Mouse (Mus musculus): ENCODE data around the gene Tmc8.
A peak's percentile ranks its signal among the peaks of the same experiment; 100 is the strongest.
"Not testable (repeated sequence)": the region's sequence is repeated elsewhere in the genome, so short reads cannot be mapped to it uniquely, and the experiment has no call there.

Gene Tmc8

DNA sequence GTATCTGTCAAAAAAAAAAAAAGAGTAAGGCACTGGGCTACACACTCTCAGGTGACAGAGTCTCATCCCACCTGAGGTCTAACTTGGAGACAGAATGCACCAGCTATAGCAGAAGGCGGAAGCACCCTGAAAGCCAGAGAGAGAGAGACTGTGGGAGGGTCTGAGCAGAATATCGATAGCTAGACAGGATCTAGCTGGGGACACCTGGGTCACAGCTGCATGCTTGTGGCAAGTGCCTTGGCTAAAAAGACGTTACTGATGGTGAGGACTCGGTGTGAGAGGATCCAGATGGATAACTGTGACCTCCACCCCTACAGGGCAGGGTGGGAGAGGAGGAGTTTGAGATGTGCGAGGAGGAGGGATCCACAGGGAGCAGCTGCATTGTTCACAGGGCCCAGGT is 15.1 kb downstream of the Tmc8 start:
- no peak for DNase-seq (ENCODE audit: low spot score)

DNA sequence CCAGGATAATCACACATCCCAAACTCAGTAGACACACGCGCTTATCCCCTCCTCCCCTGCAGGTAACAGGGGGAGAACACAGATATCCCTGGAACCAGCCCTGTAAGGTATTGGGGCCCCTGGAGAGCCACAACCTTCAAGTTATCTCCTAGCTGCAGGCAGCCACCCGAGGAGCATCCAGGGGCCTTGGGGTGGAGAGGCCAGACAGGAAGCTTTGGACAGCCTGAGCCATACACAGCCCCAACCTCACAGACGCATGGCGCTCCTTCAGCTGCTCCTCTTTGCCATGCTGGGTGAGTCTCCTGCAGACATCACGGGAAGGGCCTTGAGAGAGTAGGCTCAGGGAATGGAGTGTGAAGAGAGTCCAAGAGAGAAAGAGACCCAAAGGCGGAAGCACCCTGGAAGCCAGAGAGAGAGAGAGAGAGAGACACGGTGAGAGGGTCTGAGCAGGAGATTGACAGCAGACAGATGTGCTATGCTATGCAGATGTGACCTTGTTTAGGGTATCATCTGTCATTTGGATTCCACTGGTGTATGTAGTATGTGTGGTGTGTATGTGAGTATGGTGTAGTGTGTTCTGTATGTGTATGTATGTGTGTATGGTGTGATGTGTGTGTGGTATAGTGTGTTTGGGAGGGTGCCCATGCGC is 15.8 kb downstream of the Tmc8 start, which contains the start of gene 6030468B19Rik:
Gene 6030468B19Rik (plus strand): TSS at position 150 of the 649 bp plus-strand sequence.
- no peak for DNase-seq (ENCODE audit: low spot score)

DNA sequence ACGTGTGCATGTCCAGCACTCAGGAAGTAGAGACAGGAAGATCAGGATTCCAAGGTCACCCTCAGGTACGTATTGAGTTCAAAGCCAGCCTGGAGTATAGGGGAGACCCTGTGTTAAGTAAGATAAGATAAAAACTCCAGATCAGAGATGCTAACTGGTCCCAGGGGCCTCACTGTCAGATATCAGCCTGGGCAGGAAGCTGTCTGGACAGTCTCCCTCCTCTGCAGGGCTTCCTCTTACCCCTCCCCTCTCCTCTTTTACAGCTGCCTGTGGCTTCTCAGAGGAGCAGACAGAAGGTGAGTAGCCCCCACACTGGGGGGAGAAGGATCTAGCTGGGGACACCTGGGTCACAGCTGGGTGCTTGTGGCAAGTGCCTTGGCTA is 16.3 kb downstream of the Tmc8 start:
- no peak for DNase-seq (ENCODE audit: low spot score)

DNA sequence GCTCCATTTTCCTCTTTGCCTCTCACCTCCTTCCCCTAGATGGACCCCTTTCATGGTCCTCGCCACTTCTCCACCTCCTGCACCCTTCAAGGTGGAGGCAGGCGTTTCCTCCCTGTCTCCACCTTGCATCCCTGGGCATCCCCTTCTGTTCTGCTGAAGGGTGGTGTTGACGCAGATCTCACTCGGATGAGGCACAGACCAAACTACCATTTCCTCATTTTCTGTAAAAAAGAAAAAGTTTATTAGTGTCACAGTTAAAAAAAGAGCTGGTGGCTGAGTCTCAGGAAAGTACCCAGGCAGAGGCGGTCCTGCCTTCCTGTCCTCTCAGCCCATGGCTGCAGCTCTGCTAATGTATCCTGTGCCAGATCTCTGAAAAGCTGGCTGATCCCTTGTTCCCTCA is 17.3 kb downstream of the Tmc8 start:
- DNase-seq (ENCODE audit: low spot score) = no peak

DNA sequence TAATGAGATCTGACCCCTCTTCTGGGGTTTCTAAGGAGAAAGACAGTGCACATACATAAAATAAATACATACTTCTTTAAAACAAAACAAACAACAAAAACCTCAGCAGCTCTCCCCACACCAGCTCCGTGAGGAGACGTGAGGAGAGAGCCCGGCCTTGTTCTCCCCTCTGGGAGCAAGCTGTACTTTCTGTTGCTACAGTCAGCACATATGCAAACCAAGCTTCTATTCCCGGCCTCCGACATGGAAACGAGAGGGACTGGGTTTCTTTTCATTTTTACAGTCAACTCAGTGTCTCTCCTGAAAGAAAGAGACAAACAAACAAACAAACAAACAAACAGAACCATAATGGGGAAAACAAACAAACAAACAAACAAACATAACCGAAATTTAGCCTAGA is 18.2 kb downstream of the Tmc8 start:
- no peak for DNase-seq (ENCODE audit: low spot score)

DNA sequence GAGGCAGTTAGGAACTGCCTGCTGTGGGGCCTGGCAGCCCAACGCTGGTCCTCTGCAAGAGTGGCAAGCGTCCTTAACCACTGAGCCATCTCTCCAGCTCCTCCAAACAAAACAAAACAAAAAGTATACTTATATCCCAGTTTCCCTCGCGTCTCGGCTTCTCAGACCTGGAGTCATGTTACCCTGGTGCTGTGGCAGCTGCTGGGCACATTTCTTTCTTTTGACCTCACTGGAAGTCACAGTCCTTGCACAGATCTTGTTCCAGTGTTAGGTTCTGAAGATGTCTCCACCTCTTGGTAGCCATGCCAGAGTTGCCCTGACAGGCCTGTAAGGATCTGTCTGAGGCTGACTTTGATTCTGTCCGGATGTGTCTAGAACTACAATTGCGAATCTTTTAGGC is 19.8 kb downstream of the Tmc8 start:
- no peak for DNase-seq (ENCODE audit: low spot score)

DNA sequence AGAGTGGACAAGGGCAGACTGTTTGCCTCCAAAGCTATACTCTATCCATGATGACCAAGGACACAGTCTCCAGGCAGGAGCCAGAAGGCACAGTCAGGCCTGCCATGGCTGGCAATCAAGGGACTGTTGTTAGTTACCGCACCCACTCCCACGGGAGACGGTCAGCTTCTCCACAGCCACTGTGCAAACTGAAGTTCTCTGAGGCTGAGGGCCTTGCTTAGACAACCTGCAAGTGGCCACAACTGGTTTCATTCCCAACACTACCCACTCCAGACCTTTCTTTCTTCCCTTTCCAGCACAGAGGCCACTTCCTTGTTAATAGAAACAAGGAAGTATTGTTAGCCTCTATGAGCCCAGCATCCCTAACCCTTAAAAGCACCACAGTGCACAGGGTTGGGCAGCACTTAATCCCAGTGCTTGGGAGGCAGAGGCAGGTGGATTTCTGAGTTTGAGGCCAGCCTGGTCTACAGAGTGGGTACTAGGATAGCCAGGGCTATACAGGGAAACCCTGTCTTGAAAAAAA is 21.4 kb downstream of the Tmc8 start:
- DNase-seq (ENCODE audit: low spot score) = no peak

DNA sequence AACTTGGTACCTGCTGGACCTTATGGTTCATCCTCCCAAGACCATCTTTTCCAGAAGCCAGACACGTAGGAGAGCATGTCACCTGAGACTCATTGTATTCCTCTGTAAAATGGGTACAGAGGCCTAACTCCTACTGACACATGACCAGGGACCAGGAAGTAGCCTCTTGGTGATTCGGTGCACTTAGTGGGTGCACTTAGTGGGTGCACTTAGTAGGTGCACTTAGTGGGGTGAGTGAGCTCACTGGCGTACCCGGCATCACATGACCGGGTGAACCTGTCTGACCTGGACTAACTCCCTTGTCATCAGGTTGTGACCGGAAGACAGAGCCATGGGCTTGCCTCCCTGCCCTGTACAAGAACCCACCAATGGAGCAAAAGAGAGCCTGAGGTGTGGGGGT is 24.9 kb downstream of the Tmc8 start:
- DNase-seq (ENCODE audit: low spot score) = no peak

DNA sequence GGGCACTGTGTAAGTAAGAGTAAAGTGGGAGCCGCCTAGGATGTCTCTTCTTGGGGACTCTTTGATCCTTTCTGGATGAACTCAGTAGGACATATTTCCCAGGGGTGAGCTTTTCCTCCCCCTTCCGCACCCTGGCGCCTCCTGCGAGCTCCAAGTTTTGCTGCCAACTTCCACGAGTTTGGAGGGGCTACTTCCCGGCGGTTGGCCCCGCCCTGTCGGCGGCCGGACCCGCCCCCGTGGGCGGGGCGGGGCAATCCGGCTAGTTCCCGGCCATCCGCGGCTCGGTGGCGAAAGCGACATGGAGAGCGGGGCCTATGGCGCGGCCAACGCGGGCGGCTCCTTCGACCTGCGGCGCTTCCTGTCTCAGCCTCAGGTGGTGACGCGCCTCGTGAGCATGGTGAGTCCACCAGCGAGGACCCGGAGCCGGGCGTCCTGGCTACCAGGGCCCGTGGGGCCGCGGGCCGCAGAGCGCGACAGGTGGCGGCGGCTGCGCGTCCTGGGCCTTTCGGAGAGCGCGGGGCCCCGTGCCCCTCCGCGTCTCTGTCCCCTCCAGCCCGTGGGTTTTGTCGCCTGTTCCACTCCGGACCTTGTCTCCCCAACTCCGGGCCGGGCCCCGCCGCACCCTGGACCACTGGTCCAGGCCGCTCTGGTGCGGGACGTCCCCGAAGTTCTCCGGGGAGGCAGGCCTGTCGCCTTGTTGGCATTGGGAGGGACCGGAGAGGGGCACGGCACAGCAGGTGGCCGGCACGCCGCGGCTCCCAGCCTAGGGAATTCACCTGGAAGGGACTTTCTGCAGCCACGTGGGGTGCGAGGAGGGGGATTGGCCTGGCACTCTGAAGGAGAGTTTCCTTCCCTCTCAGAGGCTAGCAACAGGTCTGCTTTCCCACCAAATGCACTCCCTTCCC is 27.8 kb downstream of the Tmc8 start, which contains the start of the genes Gm20708 and Syngr2:
Gene Gm20708 (plus strand): TSS at position 262 of the 905 bp plus-strand sequence.
Gene Syngr2 (plus strand): TSS at position 262 of the 905 bp plus-strand sequence.
- DNase-seq (ENCODE audit: low spot score) = peak; percentile 56

DNA sequence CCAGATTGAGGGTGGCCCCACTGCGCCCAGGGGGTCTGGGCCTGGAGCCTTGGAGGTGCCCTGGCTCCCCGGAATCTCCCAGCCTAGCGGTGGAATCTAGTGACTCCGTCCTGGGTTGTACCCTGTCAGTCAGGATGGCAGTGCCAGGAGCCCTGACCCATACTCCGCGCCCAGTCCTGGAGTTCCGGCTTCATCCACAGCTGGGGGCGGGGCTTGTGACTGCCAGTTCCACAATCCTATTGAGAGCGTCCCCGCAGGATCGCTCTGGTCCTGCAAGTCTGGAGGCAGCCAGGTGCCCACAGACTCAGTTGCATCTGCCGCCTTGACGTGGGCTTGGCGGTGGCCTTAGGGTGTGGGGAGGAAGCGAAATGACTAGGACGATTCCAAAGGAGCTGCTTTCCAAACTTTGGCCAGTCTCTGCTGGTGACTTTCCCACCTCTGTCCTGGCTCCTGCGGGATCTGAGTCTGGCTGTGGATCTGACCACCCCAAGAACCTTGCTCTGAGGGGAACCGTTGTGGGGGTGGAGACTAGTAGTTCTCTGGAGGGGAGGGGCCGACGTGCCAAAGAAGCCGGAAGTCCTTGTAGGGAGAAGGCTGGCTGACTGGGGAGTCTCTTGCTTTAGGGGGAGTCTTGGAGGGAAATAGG is 28.6 kb downstream of the Tmc8 start:
- DNase-seq (ENCODE audit: low spot score) = peak; percentile 75

DNA sequence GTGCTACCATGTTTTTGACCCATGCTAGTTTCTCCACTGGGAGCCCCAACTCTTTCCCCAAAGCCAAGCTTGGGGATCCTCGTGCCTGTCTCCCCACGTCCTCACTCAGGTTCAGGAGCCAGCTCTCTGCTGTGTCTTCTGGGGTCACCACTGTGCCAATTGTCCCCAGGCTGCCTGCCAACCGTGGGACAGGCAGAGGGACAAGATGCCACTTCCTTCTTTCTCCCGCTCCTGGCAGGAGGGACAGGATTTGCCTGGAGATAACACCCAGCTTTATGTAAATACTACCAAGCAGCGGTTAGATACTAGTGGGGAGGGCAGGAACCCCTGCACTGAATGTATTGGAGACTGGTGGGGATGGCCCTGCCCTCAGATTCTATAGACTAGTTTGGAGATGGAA is 32.0 kb downstream of the Tmc8 start:
- no peak for DNase-seq (ENCODE audit: low spot score)

DNA sequence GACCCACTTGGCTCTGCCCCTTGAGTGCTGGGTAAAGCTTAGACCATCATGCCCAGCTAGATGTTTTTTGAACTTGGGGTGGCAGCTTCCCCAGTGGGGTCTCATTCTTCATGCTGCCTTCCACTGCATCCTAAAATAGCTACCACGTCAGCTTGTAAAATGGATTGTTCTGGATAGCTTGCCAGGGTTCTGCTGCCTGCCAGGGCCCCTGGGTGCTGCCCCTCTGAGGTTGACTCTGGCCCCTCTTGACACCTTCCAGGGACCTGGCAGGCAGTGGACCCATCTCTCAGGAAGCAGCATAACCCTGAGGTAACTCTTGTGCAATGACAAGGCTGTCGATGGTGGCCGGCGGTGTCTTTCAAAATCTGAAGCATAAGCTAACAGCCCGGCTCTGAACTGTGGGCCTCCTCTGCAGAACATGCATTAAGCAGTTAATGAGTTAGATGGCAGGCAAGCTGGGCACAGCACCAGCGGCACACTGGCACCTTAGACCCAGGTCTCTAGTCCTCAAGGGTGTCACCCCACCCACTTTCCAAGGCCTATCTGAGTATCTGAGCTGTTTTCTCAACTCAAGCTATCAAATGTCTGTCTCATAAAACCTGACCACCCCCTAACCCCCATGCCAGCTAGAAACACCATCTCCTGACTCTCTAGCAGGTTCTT is 33.0 kb downstream of the Tmc8 start:
- DNase-seq (ENCODE audit: low spot score) = no peak

DNA sequence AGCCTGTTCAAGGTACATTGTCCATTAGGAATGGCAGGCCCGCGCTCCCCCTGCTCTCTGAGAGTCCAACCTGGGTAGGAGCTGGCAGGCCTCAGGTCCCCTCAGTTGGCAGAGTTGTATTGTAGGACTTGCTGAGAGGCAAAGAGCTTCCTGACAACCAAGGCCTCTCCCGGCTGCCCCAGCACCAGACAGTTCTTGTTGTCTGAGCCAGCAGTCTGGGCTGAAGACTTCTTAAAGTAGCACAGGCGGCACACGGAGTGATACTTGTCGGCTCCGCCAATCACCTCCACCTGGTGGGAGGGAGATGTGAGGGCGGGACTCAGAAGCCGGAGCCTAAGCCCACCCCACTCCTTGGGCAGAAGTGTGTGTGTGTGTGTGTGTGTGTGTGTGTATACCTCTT is 34.0 kb downstream of the Tmc8 start:
- not testable (repeated sequence) for DNase-seq (ENCODE audit: low spot score)

DNA sequence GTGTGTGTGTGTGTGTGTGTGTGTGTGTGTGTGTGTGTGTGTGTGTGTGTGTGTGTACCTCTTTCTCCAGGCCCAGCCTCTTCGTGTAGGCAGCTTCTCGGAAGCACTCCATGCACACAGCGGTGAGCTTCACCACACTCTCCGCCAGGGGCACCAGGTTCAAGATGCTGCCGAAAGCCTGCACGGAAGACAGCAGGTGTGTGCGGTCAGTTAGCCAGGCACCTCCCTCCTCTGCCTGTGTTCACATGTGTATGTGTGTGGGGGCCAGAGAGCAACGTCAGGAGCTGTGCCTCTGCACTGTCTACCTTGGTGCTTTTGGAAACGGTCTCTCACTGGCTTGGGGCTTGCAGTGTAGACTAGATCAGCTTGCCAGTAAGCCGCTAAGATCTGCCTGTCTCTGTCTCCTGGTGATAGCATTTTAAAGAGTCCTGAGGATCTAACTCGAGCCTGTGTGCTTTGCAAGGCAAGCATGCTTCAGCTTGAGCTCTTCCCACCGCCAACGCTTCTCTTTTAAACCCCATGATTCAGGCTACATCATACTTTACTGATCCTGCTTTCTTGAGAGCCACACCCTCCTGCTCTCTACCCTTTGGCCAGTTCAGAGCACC is 34.6 kb downstream of the Tmc8 start:
- no peak for DNase-seq (ENCODE audit: low spot score)

DNA sequence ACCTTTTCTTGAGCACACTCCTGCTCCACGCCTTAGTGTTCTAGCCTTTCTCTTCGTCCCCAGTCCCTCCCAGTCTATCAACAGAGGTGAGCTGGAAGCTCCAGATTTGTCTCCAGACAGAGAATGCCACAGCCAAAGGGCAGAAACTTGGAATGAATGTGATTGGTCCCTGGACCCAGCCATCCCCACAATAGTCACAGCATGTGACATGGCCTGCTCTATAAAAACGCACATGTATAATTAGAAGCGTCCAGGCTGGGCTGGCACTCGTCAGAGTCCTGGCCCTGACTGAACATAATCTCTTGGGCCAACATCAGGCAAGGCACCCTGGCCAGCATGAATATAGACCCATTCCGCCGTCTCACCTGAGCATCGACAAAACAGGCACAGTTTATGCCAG is 37.2 kb downstream of the Tmc8 start:
- no peak for DNase-seq (ENCODE audit: low spot score)

DNA sequence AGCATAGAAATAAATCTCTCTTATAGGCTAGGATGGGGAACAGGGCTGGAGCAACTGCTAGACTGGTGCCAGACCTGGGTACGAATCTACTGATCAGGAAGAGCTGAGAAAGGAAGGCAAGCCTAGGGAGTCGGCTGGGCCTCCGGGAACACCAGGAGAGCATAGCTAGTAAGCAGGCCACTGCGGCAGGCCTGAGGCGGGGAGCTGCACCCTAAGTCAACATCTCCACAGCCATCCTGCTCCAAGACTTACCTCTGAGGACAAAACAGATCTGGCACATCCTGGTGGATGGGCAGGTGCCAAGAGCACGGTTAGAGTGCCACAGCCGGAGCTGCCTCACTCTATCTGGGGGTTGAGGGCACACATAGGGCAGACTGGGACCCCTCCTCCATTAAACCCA is 38.3 kb downstream of the Tmc8 start:
- no peak for DNase-seq (ENCODE audit: low spot score)

DNA sequence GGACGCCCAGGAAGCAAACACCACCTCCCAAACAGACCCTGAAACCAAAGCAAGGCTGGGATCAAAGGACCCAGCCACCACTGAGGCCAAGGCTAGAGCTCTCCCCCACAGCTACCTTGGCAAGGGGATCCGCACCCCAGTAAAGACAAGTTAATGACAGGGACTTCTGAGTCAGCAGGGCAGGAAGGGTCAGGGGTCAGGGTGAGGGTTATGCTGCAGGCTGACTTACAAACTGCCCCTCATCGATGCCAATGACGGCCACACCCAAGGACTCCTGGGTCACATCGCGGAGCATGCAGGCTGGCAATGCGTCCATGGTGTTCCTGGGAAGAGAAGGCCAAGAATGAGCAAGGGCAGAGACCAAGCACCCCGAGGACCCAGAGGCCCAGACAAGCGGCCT is 40.0 kb downstream of the Tmc8 start:
- no peak for DNase-seq (ENCODE audit: low spot score)

DNA sequence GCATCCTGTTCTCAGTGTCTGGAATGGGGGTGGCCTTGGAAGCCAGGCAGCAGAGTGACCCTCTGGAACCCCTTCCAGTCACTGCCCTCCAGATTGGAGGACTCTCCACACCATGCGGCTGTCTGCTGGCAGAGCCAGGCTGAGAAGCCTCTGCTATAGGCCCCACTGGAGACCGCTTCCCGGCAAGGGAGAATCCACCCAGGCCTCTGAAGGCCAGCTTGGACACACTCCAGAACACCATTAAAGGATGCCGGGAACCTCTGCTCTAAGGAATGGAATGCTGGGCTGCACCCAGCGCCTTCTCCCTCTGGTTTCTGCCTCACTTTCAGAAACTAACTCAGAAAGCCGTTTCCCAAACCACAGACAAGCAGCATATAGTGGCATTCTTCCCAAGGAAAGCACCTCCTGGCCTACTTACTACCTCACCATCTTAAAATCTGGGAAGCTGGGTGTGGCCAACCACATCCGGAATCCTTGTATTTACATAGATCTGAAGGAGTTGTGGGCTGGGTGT is 40.9 kb downstream of the Tmc8 start:
- no peak for DNase-seq (ENCODE audit: low spot score)

DNA sequence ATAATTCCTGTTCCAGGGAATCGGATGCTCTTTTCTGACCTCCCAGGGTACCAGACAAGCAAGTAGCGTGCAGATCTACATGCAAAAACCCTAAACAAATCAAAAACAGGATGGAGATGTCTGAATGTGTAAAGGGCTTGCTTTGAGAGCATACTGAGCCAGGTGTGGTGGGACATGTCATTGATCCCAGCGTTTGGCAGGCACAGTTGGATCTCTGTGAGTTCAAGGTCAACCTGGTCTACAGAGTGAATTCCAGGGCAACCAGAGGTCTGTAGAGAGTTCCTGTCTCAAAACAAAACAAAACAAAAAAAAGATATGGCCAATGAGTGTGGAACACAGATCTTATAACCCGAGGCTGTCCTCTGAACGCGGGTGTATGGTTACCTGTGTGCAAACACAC is 41.5 kb downstream of the Tmc8 start:
- no peak for DNase-seq (ENCODE audit: low spot score)

DNA sequence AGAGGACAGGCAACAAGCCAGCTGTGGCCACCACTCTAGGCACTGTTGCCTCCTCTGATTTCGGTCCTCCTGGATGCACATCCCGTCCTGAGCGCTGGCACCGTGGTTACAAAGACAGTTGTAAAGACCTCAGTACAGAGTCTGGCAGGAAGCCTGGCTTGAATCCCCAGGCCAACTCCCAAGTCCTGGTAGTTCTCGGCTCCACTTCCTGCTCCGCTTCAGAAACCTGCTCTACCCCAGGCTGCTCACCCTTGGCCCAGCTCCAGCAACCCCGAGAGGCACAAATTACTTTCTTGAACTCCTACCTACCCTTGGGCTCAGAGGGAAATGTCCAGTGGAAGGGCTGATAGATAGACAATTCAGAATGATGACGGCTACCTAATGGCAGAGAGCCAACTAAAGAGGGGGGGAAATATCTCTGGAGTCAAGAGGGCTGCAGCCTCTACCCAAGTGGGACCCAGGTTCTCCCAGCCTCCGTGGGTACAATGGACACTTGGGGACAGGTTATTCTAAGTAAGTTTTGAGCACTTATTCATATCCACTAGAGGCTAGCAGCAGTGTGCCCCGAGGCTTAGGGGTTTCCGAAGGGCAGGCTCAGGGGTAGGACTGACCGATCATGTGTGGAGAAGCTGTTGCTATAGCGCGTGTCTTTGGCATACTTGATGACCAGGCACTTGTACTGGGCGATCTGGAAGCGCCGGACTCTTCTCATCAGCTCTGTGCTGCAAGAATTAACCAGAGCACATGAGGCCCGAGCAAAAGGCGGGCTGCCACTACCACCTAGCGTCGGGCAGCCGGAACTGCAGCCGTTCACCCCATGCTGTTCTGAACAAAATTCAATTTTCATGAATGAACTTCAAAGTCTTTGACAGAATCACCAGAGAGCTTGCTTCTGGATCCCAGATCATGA is 42.4 kb downstream of the Tmc8 start:
- DNase-seq (ENCODE audit: low spot score) = peak; percentile 77

Measured in T-cell, adult 2 months (primary cell).